Mouse (Mus musculus) B cell, adult 62 days (primary cell): ENCODE data around the gene Frrs1. TPM values are rescaled to one million over a fixed set of nuclear protein-coding genes. Genes with fewer than 3 reads are reported as not detected.

Source experiments
- total RNA-seq: library from RNA; stranded (reverse); gene quantifications from 4 replicates; pipeline ENCODE4 v1.2.4, GENCODE M21; 2023

The Frrs1 gene
- total RNA-seq = 2.1 to 5.4 TPM (median 2.9 TPM) in 4 replicates

GRCm38 (mm10) chr3:116858941-116859685 lies at the start of gene Frrs1:
Frrs1 (plus strand) TSS chr3:116859464.

Other genes with a start within 250 kb of the Frrs1 start
- 27.7 to 36.9 TPM (median 32.1 TPM) in 4 replicates for gene Trmt13, start 244.9 kb upstream of the Frrs1 start, total RNA-seq
- gene Mfsd14a, start 196.8 kb upstream of the Frrs1 start, total RNA-seq = 72.8 to 77.5 TPM (median 74.4 TPM) in 4 replicates
- gene Gm43191, start 178.2 kb upstream of the Frrs1 start, total RNA-seq = not detected in 4 replicates
- gene Slc35a3, start 146.6 kb upstream of the Frrs1 start, total RNA-seq = 21.4 to 24.7 TPM (median 23.4 TPM) in 4 replicates
- 13.3 to 15.1 TPM (median 14.3 TPM) in 4 replicates for gene Agl, start 51.3 kb upstream of the Frrs1 start, total RNA-seq
- gene 4930455H04Rik, start 108.8 kb downstream of the Frrs1 start, total RNA-seq = not detected in 4 replicates
- not detected in 4 replicates for gene Palmd, start 109.5 kb downstream of the Frrs1 start, total RNA-seq